Mouse (Mus musculus): ENCODE data around the gene Setd2.
A peak's percentile ranks its signal among the peaks of the same experiment; 100 is the strongest.

DNA sequence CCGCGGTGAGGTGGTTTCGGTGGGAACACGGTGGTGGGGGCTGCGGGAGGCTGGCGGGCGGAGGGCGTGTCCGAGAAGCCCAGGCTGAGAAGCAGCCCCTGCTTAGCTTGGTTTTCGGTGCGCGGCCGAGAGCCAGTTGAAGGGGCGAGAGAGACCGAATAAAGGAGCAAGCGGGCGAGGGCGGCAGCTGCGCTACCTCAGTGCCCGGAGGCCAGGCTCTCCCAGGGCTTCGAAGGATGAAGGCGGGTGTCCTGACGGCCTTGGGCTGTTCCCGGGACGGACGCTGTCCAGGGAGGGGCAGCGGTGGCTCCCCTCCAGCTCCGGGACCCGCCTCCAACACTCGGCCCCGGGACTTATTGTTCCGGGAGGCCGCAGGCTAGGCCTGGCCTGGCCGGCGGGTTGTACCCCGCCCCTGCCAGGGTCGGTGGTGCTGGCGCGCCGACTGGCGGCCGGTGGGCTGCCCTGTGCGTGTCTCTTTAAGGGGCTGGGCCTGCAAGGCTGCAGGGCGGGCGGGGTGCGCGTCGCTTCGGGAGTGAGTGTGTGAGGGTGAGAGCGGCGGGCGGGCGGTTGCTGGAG, 395 bp upstream of the Setd2 start:
- TF ChIP-seq CTCF (IDR thresholded peaks at IDR 0.05; ENCODE audit: control insufficient read depth, insufficient read depth, insufficient read length) (peak; percentile 94), USF1 (IDR thresholded peaks at IDR 0.05; ENCODE audit: low read depth) (no peak), CEBPB (IDR thresholded peaks at IDR 0.05; ENCODE audit: low read depth) (no peak), MAX (IDR thresholded peaks at IDR 0.05) (no peak), MYOD1 (IDR thresholded peaks at IDR 0.05; ENCODE audit: control insufficient read depth, insufficient read length, low read depth) (no peak)

All from C2C12 (cell line).